Mouse (Mus musculus): ENCODE results near the gene Stk17b. TPM values are rescaled to one million over a fixed set of nuclear protein-coding genes. Genes with fewer than 3 reads are reported as not detected.
"Not testable (repeated sequence)": the region's sequence is repeated elsewhere in the genome, so short reads cannot be mapped to it uniquely, and the experiment has no call there.

Stk17b gene
- polyA plus RNA-seq, 1 experiment from 2014 or later = 15.3 TPM

- not testable (repeated sequence) for H3K9ac ChIP-seq; H3K4me3 ChIP-seq (replicated peaks); H3K27me3 ChIP-seq; ATAC-seq (ENCODE audit: insufficient number of reproducible peaks, low FRiP score, low TSS enrichment, low read depth); H3K4me2 ChIP-seq (replicated peaks); H3K36me3 ChIP-seq; H3K27ac ChIP-seq (replicated peaks); H3K4me1 ChIP-seq; H3K9me3 ChIP-seq (replicated peaks)
- 77% methylated on average over 7 of the region's 7 CpGs for WGBS
Observed at GRCm38 (mm10) chr1:53750697-53751096, 34.3 kb downstream of the Stk17b start.

GRCm38 (mm10) chr1:53749881-53750385 is 35.1 kb downstream of the Stk17b start:
- H3K36me3 ChIP-seq; H3K4me3 ChIP-seq (replicated peaks); H3K27ac ChIP-seq (replicated peaks); H3K9ac ChIP-seq; H3K4me1 ChIP-seq; H3K9me3 ChIP-seq (replicated peaks); H3K27me3 ChIP-seq; ATAC-seq (ENCODE audit: insufficient number of reproducible peaks, low FRiP score, low TSS enrichment, low read depth); H3K4me2 ChIP-seq (replicated peaks): not testable (repeated sequence)
- WGBS = 70% methylated on average over 1 of the region's 1 CpGs

GRCm38 (mm10) chr1:53748571-53748970 is 36.5 kb downstream of the Stk17b start:
- no peak for ATAC-seq (ENCODE audit: insufficient number of reproducible peaks, low FRiP score, low TSS enrichment, low read depth)
- Histone ChIP-seq H3K4me1 (no peaks in the 10 kb centered on the region), H3K4me3 (replicated peaks) (no peak overlapping the region), H3K9ac (no peak overlapping the region), H3K27me3 (no peaks in the 10 kb centered on the region), H3K4me2 (replicated peaks) (no peak overlapping the region), H3K36me3 (no peaks in the 10 kb centered on the region), H3K27ac (replicated peaks) (no peak overlapping the region), H3K9me3 (replicated peaks) (no peaks in the 10 kb centered on the region)
- 33% methylated on average over 8 of the region's 11 CpGs for WGBS

- Histone ChIP-seq H3K27ac (replicated peaks) (no peak overlapping the region), H3K9me3 (replicated peaks) (no peaks in the 10 kb centered on the region), H3K4me1 (no peaks in the 10 kb centered on the region), H3K27me3 (no peaks in the 10 kb centered on the region), H3K9ac (no peak overlapping the region), H3K4me3 (replicated peaks) (no peak overlapping the region), H3K36me3 (no peaks in the 10 kb centered on the region), H3K4me2 (replicated peaks) (no peak overlapping the region)
- WGBS = 80% methylated on average over 5 of the region's 5 CpGs
- no peak for ATAC-seq (ENCODE audit: insufficient number of reproducible peaks, low FRiP score, low TSS enrichment, low read depth)
Observed at GRCm38 (mm10) chr1:53746001-53746400, 39.0 kb downstream of the Stk17b start.

- WGBS = 81% methylated on average over 3 of the region's 3 CpGs
- Histone ChIP-seq H3K4me1 (no peaks in the 10 kb centered on the region), H3K27ac (replicated peaks) (no peak overlapping the region), H3K9ac (no peak overlapping the region), H3K27me3 (no peaks in the 10 kb centered on the region), H3K36me3 (no peaks in the 10 kb centered on the region), H3K9me3 (replicated peaks) (no peaks in the 10 kb centered on the region), H3K4me2 (replicated peaks) (no peak overlapping the region), H3K4me3 (replicated peaks) (no peak overlapping the region)
- ATAC-seq (ENCODE audit: insufficient number of reproducible peaks, low FRiP score, low TSS enrichment, low read depth) = no peak
Observed at GRCm38 (mm10) chr1:53741742-53742458, 43.1 kb downstream of the Stk17b start.

- H3K27ac ChIP-seq (replicated peaks) = no peak overlapping the region
- ATAC-seq (ENCODE audit: insufficient number of reproducible peaks, low FRiP score, low TSS enrichment, low read depth) = no peak
- WGBS = 51% methylated on average over 4 of the region's 4 CpGs
Observed at GRCm38 (mm10) chr1:53740777-53741336, 44.2 kb downstream of the Stk17b start.

GRCm38 (mm10) chr1:53740077-53740776 is 44.8 kb downstream of the Stk17b start:
- not testable (repeated sequence) for H3K27me3 ChIP-seq; H3K9ac ChIP-seq; H3K4me2 ChIP-seq (replicated peaks); H3K4me3 ChIP-seq (replicated peaks); H3K27ac ChIP-seq (replicated peaks); H3K36me3 ChIP-seq; H3K9me3 ChIP-seq (replicated peaks); H3K4me1 ChIP-seq; ATAC-seq (ENCODE audit: insufficient number of reproducible peaks, low FRiP score, low TSS enrichment, low read depth)
- 64% methylated on average over 3 of the region's 4 CpGs for WGBS

More at GRCm38 (mm10) chr1:53740777-53741336, 44.2 kb downstream of the Stk17b start:
- H3K9me3 ChIP-seq (replicated peaks) = no peaks in the 10 kb centered on the region
- no peaks in the 10 kb centered on the region for H3K27me3 ChIP-seq
- no peak overlapping the region for H3K4me3 ChIP-seq (replicated peaks)
- no peaks in the 10 kb centered on the region for H3K36me3 ChIP-seq
- H3K9ac ChIP-seq = no peak overlapping the region
- no peak overlapping the region for H3K4me2 ChIP-seq (replicated peaks)
- no peaks in the 10 kb centered on the region for H3K4me1 ChIP-seq

GRCm38 (mm10) chr1:53736583-53736982 is 48.4 kb downstream of the Stk17b start:
- Histone ChIP-seq H3K36me3 (no peaks in the 10 kb centered on the region), H3K27ac (replicated peaks) (no peak overlapping the region), H3K27me3 (no peaks in the 10 kb centered on the region), H3K4me3 (replicated peaks) (no peak overlapping the region), H3K9me3 (replicated peaks) (no peaks in the 10 kb centered on the region), H3K4me1 (no peaks in the 10 kb centered on the region), H3K4me2 (replicated peaks) (no peak overlapping the region), H3K9ac (no peak overlapping the region)
- no peak for ATAC-seq (ENCODE audit: insufficient number of reproducible peaks, low FRiP score, low TSS enrichment, low read depth)
- 86% methylated on average over 3 of the region's 3 CpGs for WGBS

- Histone ChIP-seq H3K27ac (replicated peaks) (no peak overlapping the region), H3K9me3 (replicated peaks) (no peaks in the 10 kb centered on the region), H3K4me2 (replicated peaks) (no peak overlapping the region), H3K4me3 (replicated peaks) (no peak overlapping the region), H3K9ac (no peak overlapping the region), H3K36me3 (no peaks in the 10 kb centered on the region), H3K27me3 (no peaks in the 10 kb centered on the region), H3K4me1 (no peaks in the 10 kb centered on the region)
- ATAC-seq (ENCODE audit: insufficient number of reproducible peaks, low FRiP score, low TSS enrichment, low read depth) = no peak
- WGBS = 73% methylated on average over 5 of the region's 5 CpGs
Observed at GRCm38 (mm10) chr1:53728489-53729225, 56.4 kb downstream of the Stk17b start.

GRCm38 (mm10) chr1:53726883-53727282 is 58.1 kb downstream of the Stk17b start:
- 78% methylated on average over 2 of the region's 2 CpGs for WGBS
- no peak overlapping the region for H3K27ac ChIP-seq (replicated peaks)
- H3K36me3 ChIP-seq = no peaks in the 10 kb centered on the region
- H3K4me1 ChIP-seq = no peaks in the 10 kb centered on the region
- H3K4me3 ChIP-seq (replicated peaks) = no peak overlapping the region
- H3K4me2 ChIP-seq (replicated peaks) = no peak overlapping the region
- no peaks in the 10 kb centered on the region for H3K27me3 ChIP-seq
- no peak overlapping the region for H3K9ac ChIP-seq
- no peak for ATAC-seq (ENCODE audit: insufficient number of reproducible peaks, low FRiP score, low TSS enrichment, low read depth)
- H3K9me3 ChIP-seq (replicated peaks) = no peaks in the 10 kb centered on the region

GRCm38 (mm10) chr1:53721353-53721752 is 63.7 kb downstream of the Stk17b start:
- H3K27me3 ChIP-seq = no peaks in the 10 kb centered on the region
- no peak overlapping the region for H3K27ac ChIP-seq (replicated peaks)

More at GRCm38 (mm10) chr1:53721353-53721752, 63.7 kb downstream of the Stk17b start:
- no peak overlapping the region for H3K9ac ChIP-seq
- H3K4me1 ChIP-seq = no peaks in the 10 kb centered on the region
- H3K4me2 ChIP-seq (replicated peaks) = no peak overlapping the region
- ATAC-seq (ENCODE audit: insufficient number of reproducible peaks, low FRiP score, low TSS enrichment, low read depth) = no peak
- H3K4me3 ChIP-seq (replicated peaks) = no peak overlapping the region
- no peaks in the 10 kb centered on the region for H3K36me3 ChIP-seq
- H3K9me3 ChIP-seq (replicated peaks) = no peaks in the 10 kb centered on the region

All from embryonic facial prominence, embryonic 15.5 days (tissue).